Mouse (Mus musculus) neural tube, embryonic 10.5 days (tissue): ENCODE data around the gene Psmc4.

Source experiments
- DNase-seq: peaks from one replicate; pipeline ENCODE4 v3.0.0-alpha.2; 2017; ENCODE audit warnings: low spot score; ENCODE audit errors: extremely low spot score

Psmc4 gene

DNA sequence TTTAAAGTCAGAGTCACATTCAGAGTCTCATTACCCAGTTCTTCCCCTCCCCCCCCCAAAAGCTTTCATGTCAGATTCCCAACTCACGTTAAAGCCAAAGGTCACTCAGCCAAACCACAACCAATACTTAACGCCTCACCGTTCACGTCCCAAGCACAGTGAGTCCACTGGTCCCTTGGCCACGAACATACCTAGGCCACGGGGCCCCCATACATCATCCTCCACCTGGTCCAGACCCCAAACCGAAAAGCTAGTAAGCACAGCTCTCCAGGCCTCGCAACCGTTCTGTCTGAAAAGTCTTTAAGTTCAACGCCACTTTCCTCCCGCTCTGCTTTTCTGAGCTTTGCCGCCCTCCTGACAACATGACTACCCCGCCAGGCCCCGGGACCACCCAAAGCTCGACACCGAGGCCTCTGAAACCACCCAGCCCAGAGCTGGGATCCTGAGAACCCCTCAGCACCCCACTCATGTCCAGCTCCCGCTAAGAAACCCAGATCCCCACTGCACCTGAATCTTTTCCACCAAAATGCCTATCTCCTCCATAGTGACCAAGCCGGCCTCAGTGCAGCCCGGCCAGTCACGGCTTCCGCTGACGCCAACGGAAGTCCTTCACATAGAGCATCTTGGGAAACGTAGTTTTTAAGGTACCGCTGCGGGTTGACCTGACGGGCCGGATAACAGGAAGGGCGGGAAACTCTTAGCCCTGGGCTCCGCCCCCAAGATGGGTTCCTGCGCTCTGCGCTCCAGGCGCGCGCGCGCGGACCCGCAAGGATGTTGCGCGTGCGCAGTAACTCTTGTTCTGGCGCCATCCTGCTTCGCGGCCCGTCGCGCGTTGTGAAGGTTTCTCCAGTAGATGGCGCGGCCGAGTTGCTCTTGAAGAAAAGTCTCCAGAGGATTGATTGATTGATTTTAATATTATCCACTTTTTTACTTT is at the start of gene Psmc4:
Gene Psmc4 (minus strand): TSS at position 626 of the 934 bp plus-strand sequence.
- DNase-seq = peak; percentile 96

DNA sequence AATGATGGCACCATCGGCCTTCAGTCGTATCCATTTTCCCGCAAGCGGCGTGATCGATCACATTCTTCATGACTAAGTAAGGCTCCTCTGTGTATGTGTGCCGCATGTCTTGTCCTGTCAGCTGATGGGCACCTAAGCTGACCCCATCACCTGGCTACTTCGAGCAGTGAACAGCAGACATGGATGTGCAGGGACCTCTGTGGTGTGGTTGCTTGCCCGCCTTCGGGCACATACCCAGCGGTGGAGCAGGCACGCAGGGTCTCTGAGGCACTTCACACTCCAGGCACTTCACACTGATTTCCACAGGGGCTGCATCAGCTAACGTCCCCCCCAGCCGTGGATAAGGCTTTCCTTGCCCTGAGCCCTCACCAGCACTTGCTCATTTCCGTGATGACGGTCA is 49.2 kb upstream of the Psmc4 start:
- DNase-seq = no peak

DNA sequence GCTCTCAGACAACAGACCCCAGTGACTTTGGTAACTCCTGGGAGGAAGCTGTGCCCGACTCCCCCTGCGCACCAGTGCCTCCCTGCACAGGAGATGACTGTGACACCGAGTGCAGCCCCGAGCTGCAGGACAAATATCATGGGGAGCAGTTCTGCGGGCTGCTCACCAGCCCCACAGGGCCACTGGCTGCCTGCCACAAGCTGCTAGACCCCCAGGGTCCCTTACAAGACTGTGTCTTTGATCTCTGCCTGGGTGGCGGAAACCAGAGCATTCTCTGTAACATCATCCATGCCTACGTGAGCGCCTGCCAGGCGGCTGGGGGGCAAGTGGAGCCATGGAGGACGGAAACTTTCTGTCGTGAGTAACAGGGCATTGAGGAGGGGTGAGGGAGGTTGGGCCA is 43.6 kb upstream of the Psmc4 start:
- DNase-seq = no peak

DNA sequence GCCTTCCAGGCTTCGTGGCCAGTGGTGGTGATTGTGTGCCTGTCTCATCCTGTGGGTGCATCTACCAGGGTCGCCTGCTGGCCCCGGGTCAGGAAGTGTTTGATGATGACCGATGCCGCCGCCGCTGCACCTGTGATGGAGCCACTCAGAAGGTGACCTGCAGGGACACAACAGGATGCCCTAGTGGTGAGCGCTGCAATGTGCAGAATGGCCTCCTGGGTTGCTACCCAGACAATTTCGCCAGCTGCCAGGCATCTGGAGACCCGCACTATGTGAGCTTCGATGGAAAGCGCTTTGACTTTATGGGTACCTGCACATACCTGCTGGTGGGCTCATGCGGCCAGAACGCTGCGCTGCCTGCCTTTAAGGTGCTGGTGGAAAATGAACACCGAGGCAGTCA is 36.3 kb upstream of the Psmc4 start:
- DNase-seq = no peak

DNA sequence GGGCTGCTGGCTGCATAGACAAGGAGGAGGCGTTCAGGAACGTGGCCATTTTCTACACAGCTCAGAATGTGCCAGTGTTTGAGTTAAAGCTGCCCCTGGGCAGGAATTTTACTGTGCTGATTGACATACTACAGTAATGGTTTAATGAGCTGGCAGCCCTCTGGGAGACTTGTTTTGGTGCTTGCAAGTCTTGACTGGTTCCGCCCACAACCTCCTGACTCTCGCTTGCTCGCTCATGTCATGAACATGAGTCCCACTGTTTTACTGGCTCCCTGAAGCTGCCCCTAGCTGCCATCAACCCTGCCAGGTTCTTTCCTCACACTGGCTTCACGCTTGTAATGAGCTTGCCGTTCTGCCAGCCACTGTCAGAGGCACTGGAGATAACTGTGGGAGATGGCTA is 34.3 kb upstream of the Psmc4 start:
- no peak for DNase-seq

DNA sequence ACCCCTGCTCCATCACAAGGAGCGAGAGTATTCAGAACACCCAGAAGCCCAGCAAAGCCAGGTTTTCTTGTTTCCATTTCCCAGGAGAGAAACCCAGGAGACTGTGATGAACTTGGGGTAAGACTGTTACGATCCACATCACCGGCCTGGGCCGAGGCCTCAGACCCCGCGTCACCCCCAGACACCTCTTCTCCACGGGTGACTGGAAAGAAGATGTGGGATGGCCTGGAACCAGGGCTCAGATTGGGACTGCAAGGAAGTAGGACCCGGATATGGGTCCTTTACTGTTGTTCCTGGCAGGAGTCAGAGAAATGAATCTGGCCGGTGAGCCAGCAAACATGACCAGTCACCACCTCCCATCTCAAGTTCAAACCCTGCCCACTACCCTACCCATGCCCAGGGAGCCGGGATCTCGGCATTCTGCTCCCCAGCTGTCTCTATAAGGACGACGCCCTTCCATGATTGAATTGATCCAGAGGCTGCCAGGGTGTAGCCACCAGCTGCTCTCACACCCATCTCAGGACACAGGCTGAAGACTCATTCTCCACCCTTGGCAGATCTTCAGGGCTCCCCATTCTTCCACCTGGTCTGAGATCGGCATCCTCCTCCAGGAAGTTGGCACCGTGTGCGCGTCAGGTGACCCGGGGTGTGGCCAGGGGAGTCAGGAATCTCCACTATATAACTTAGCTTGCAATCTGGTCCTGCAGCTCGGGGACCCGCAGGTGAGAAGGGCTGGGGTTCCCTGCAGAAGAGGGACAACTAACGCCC is 20.8 kb upstream of the Psmc4 start, which contains the start of gene Fcgbp:
Gene Fcgbp (plus strand): TSS at position 706 of the 768 bp plus-strand sequence.
- no peak for DNase-seq

DNA sequence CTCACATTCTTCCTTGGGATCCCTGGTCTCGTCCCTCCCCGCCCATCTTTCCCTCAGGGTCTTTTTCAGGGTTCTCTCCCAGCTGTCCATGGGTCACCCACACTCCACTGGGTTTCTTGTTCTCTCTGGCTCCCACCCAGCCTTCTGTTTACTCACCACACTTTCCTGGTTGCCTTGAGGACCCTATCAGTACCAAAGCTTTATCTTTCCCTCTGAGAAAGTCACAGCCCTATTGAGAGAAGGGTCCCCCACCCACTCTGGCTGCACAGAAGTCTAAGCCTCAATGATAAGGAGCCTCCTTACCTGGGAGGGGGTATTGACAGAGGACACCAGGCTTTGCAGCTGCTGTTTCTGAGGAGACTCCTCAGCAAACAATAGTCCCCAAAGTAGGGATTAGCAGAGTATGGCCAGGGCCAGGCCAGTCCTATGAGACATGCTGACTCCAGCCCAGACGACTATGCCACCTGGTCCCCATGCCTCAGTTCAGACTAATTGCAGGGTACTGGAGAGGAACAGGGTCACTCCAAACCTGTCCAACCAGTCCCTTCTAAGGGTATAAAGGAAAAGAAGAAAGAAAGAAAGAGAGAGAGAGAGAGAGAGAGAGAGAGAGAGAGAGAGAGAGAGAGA is 19.8 kb upstream of the Psmc4 start:
- no peak for DNase-seq

DNA sequence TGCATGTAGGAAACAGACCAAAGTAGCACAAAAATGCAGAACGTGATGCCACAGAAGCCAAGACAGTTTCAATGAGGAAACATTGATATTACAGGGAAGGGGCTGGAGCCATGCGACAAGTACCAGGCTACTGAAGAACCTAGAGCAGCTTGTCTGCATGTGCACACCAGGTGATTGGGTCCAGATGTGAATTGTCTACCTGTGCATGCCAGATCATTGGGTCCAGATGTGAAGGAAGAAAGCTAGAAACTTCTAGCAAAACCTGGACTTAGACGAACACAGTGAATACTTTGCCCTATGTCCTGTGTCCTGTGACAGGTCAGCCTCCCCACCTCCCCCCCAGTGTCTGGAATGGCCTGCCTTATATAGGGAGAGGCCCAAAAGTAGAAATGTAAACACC is 18.8 kb upstream of the Psmc4 start:
- DNase-seq = no peak

DNA sequence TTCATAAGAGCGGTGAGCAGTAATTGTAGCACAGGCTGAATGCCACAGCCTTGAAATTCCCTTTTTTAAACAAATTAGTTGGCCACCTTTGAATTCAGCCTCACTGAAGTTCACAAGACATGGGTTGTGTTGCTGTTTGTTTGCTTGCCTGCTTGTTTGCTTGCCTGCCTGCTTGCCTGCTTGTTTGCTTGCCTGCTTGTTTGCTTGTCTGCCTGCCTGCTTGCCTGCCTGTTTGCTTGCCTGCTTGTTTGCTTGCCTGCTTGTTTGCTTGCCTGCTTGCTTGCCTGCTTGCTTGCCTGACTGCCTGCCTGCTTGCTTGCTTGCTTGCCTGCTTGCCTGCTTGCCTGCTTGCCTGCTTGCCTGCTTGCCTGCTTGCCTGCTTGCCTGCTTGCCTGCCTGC is 10.1 kb upstream of the Psmc4 start:
- no peak for DNase-seq

DNA sequence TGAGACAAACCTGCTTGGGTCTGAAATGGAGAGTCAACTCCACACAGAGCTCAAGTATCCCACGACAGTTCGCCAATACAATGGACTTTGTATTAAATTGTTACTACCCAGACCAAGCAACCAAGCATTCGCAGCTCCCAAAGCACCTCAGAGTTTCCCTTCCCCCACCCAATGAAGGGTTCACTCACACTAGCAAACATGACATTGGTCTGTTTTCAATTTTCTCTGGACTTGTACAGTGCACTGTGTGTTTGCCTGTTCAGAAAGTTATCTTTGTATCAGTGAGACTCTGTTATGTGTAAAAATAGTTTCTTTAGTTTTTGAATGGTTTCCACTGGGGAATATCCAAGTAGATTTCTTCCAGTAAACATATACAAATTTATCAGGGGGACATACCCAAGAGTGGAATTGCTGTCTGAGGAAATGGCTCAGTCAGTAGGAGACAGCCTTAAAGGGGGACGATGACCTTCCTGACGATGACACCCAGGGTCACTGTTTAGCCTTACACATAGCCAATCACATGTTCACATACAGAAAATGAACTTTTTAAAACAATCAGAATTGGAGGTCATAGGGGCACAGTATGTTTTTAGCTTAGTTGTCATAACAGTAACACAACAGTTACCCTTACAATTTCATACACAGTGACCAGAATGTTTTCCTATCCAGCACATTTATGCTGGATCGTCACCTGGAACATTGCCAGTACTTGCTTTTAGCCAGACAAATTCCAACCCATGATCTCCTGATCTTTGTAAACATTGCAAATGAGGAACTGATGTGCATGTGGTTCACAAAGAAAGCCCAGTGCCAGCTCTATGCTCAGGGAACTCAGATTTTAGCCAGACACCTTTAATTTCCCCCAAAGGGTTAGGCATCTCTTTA is 3.4 kb upstream of the Psmc4 start:
- DNase-seq = no peak

DNA sequence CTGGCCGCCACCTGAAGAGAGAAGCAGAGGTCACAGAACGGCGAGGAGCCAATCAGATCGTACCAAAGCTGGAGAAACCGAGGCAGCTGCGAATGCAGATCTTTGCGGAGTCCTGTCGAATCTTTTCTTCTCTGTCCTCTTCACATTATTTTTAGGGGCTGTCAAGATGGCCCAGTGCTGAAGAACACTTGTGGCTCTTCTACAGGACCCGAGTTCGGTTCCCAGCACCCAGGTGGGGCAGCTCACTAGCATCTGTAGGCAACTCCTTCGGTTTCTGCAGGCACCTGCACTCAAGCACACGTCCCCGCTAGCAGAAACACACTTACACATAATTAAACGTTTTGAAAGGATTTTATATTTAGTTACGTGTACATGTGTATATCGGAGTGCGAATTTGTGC is 683 bp upstream of the Psmc4 start:
- peak; percentile 24 for DNase-seq

DNA sequence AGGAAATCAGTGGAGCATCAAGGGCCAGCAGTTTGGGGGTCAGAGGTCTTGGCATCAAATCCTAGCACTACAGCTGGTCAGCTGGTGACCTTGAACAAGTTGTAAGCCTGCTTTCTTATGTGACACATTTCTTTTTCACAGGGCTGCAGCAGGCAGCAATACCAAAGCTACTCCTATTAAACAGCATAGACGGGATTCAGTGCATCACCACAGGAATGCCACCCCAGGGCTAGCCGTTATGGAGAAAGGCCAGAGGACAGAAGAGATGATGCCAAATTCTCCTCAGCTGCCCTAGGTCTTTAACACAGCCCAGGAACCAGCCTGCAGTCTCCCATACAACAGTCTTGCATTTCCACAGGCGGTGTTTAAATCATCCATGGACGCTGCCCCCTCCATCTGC is 5.4 kb downstream of the Psmc4 start:
- no peak for DNase-seq

DNA sequence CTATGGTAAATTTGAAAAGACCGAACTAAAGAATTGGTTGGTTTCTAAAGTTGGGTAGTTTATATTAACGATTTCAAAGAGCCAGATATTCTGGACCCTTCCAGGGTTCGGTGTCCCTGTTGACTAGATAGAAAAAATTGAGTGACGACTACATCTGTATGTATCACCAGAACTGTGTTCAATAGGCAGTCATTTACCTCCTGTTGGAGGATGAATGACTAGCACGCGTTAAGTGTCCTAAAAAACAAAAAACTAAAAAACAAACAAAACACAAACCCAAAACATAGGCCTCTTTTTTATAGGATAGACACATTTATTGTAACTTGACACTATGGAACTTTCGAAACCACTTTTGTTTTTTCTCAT is 35.5 kb downstream of the Psmc4 start:
- DNase-seq = no peak

DNA sequence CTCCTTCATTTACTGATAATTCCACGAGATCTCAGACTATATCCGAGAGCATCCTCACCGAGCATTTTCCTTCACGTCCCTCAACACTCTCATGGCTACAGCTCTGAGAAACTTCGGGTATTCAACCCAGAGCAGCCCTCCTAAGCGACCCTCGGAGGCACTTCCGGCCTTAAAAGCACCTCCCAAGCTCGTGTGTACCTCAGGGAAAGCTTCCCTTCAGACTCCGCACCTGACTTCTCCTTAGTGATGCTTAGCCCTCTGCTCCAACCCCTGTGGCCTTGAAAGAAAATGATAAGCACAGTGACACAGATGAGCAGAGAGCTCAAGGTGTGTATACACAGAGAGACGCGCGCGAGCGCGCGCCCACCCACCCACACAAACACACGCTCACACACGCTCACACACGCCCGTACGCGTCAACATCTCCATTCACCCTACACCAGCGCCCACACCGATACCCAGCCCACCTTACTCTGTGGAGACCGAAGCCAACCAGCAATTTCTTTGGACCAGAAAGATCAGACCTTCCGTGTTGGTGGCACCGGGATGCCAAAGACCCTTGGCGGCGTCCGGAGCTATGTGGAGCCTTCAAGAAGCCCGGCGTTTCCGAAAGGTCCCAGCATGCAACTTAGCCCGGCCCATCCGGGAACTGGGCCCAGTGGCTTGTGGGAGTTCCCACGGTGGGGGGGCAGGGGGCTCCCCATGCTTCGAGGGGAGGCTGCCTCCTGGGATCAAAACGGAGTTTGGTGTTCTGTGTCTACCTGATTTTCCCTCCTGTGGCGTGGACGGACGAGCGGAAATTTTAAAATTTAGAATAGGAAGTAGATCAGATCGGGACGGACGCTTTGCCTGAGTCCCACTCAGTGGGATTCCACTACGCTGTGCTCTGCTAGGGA is 36.1 kb downstream of the Psmc4 start, which contains the start of gene Zfp850:
Gene Zfp850 (minus strand): TSS at position 567 of the 896 bp plus-strand sequence.
- DNase-seq = peak; percentile 87

DNA sequence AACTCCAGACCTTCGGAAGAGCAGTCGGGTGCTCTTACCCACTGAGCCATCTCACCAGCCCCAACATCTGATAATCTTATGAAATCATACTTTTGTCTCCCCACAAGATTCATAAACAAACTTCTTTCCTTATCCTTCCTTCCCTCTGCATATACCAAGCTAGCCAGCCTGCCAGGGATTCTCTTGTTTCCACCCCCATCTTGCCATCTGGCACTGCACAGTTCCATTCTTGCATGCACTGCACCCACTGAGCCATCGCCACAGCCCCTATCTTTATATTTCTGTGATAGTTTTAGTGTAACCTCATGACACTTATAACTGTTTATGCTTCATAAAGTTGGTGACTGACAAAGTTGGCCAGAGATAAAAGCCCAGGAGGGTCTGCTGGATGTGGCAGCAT is 39.6 kb downstream of the Psmc4 start:
- DNase-seq = no peak
